Mouse (Mus musculus) skeletal muscle tissue, adult 2 months (tissue): Measurements from ENCODE around the gene Tmbim4.
"Not testable (repeated sequence)": the region's sequence is repeated elsewhere in the genome, so short reads cannot be mapped to it uniquely, and the experiment has no call there.

Experiments
- DNase-seq: peaks from one replicate; pipeline ENCODE4 v3.0.0-alpha.2; 2012; ENCODE audit warnings: low read depth, low spot score

Tmbim4 gene

GRCm38 (mm10) chr10:120197061-120197835, 4.1 kb upstream of the Tmbim4 start:
- DNase-seq, result no peak

DNA sequence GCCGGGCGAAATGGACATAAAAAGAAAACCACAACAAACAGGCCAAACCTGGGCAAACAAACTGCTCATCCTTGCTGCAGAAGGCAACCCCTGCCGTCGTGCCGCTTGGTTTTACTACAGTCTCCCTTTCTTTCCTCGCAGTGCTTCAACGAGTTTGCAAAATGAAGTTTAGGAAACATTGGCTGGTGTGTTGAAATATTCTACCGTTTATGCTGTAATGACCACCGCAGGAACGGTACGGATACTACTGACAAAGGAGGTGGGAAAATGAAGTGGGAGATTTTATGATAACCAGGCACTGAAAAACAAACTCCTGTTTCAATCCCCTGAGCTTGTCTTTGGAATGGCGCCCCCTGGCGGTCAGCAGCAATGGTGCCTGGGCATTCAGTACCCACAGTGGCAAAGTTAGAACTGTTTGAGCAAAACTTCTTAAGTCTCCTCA, 592 bp downstream of the Tmbim4 start, which contains the start of gene Irak3:
Gene Irak3, minus strand, starts transcription at position 170 of the 442 bp plus-strand sequence.
- DNase-seq, result peak; percentile 64

DNA sequence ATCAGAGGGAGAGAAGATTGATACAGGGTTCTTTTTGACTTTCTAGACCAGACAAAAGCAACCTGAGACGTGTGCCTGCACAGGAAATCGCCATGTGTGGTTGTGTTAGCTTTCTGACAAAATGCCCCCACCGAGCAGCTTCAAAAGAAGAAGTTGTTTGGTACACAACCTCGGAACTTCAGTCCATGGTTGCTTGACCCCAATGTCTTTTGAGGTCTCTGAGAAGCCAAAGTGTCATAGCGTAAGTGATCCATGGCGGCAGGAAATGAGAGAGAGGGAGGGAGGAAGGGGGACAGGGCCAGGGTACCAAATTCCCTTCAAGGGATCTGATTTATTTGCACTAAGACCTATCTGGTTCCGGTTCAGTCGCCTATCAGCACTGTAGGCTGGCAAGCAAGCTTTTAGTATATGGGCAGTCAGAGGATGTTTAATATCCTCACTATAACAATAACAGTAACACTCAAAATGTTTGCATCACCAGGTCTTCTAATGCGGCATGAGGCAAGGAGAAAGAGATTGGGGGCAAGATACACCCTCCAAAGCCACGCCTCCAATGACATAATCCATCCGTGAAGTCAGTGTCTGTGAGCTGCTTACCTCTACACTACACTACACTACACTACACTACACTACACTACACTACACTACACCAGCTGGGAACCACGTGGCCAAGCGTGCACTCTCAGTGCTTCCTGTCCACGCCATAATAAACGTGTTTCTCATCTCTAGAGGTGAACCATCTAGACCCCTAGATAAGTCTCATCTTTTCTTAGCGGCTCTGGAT, 1.3 kb downstream of the Tmbim4 start:
- DNase-seq, result no peak

DNA sequence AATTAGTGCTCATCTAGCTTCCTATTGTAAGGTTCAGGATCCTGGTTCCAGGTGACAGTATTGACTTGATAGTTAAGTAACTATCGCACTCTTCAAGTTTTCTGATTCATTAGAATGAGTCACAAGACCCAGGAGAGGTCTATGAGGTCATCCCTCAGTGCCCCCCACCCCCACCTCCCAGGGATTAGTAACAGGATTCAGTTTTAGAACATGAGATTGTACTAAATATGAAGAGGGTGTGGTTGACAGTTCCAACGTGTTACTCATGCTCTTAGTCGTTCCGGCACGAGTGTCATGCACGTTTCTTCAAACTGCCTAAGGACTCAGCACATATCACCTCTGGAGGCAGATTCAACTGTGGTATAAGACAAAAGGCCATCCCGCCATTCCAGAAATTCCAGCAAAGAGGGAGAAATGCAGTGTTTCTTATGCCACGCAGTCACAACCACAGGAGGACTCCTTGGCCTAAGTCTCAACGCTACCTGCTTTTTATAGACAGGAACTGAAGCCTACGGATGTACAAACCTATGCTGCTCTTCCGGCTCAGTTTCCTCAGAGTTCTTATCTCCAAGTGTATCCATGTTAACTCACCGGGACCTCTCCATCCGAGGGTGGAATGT, 3.3 kb downstream of the Tmbim4 start:
- peak; percentile 44 for DNase-seq

GRCm38 (mm10) chr10:120208015-120208414, 6.6 kb downstream of the Tmbim4 start:
- no peak for DNase-seq

DNA sequence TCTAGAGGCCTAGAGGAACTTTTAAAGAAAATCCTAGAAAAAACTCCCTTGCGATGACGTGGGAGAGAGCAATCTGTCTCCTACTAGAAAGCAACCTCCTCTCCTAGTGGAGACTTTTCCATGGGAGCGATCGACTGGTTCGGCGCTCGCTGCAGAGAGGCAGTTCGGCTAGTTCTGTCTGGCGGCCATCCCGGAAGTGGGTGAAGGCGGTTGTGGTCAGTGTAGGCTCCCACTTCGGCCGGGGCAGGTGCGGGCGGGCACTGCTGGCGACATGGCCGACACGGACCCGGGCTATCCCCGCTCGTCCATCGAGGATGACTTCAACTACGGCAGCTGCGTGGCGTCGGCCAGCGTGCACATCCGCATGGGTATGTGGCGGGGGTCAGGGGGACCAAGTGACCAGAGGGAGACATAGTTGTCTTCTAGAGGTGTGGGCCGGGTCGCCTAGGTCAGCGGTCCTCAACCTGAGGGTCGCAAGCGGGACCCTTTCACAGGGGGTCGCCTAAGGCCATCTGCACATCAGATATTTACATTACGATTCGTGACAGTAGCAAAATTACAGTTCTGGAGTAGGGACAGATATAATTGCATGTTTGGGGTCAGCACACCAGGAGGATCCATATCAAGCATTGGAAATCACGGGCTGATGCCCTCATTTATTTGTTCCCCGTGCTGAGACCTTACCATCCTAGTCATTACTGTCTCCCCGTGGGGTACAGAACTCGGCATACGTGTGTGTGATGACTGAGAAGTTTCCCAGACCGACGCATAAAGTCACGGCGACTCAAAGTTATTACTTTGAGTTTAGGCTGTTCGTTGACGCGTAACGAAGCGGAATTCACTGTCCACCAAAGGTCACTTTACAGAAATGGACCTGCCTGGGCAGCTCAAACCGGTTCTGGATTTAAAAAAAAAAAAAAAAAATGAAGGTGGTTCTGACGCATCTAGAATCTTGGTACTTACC, 7.5 kb downstream of the Tmbim4 start:
- DNase-seq, result peak; percentile 77

DNA sequence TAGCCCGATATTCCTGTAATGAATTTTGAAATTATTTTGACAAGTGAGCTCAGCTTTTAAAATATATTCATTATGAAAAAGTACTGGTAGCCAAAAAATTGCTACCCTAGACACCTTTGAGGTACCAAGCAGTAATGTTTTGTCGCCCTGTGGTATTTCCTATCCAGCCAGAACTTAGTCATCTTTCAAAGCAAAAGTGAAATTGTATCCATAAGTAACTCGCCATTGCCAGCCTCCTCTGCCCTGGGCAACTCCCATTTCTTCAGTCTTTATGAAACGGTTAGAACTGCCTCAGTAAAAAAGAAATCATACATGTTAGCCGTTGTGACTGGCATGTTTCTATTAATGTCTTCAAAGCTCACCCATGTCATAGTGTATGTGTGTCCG, 8.1 kb downstream of the Tmbim4 start:
- DNase-seq, result no peak

DNA sequence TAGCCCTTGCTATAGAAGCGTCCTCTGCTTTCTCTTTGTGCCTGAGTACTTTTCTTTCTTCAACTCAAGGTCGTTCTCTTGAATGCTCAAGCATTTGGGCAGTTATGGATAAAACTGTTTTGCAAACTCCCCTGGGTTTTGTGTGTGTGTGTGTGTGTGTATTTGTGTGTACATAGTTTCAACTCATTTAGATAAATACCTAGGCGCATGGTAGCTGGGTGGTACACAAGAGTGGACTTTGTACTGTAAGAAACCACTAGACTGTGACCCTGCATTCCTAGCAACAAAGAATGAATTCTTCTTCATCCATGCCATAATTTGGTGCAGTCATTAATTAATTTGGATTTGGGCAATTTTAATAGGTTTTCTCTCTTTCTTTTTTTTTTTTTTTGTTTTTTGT, 8.7 kb downstream of the Tmbim4 start:
- DNase-seq, result no peak

DNA sequence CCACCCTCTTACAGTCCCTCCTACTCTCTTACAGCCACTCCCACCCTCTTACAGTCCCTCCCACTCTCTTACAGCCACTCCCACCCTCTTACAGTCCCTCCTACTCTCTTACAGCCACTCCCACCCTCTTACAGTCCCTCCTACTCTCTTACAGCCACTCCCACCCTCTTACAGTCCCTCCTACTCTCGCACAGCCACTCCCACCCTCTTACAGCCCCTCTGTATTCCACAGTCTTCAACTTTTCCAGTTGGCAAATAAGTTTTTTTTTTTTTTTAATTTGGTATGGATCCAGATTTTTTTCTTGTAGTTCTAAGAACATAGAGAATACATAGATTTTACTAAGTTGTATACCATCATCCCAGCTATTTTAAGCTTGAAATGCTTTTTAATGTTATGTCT, 15.7 kb downstream of the Tmbim4 start:
- not testable (repeated sequence) for DNase-seq

DNA sequence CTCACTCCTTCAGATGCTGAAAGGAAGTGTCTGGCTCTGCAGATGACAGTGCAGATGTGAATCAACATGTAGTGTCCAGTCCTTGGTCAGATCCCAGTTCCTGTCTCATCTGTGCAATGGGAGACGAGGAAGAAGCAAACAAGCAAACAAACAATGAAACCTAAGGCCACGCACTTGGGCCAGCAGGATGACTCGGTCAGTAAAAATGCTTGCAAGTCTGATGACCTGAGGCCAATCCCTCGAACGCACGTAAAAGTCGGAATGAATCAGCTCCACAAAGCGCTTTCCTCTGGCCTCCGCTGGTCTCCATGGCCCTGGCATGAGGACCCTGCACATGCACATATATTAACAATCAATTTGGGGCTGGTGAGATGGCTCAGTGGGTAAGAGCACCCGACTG, 17.6 kb downstream of the Tmbim4 start:
- no peak for DNase-seq

DNA sequence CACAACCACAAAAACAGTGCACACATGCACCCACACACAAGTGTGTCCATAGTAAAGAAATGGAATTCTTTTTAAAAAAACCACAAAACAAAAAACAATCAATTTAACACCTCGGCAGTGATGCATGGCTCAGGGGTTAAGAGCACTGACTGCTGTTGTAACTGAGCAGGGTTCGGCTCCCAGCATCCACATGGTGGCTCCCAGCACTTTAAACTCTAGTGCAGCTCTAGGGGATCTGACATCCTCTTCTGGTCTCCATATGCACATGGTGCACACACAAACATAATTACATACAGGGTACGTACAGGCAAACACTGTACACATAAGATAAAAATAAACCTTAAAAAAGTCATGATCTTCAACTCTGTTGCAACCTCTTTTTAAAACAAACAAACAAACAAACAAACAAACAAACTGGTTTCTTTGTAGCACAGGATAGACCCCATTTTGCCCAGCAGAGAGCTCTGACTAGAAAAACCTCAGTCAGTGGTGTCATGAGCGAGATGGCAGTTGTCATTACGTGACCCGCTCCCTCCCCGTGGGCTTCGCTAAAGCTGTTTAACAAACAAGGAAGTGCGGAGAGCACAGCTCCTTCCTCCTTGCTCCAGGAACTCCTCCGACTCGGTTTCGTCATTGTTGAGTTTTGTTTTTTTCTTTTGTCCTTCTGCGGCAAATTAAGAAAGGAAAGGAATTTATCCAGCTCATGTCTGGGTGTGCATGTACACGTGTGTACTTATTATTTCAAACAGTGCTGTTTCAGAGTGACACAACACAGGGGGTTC, 18.4 kb downstream of the Tmbim4 start:
- DNase-seq, result no peak

DNA sequence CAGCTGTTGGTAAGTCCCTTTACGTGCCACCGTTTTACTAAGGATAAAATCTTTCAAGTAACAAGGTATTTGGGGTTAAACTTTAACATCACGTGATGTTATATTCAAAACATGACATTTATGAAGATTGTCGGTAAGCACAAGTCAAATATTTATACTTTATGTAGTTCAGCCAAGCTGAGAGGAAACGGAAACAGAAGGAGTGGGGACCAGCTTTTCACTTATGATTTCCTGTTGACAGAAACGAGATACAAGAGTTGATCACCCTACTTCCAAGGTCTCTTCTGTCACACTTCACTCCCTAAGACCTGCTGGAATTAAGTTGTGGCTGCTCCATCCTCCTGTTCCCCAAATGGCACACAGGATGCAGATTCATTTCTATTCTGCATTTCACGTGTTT, 19.4 kb downstream of the Tmbim4 start:
- no peak for DNase-seq

- DNase-seq, result peak; percentile 77
These were observed 25.7 kb downstream of the Tmbim4 start, which contains the start of gene Llph for GRCm38 (mm10) chr10:120226871-120227661. Gene Llph (plus strand): TSS chr10:120227070.

- DNase-seq, result peak; percentile 26
These were observed 30.3 kb downstream of the Tmbim4 start for GRCm38 (mm10) chr10:120231718-120232117.

GRCm38 (mm10) chr10:120233655-120234367, 32.4 kb downstream of the Tmbim4 start:
- peak; percentile 45 for DNase-seq

- DNase-seq, result no peak
These were observed 35.5 kb downstream of the Tmbim4 start for GRCm38 (mm10) chr10:120236855-120237254.

GRCm38 (mm10) chr10:120238241-120238640, 36.9 kb downstream of the Tmbim4 start:
- DNase-seq, result no peak

GRCm38 (mm10) chr10:120239476-120239875, 38.1 kb downstream of the Tmbim4 start:
- DNase-seq, result no peak

GRCm38 (mm10) chr10:120242421-120242820, 41.0 kb downstream of the Tmbim4 start:
- DNase-seq, result no peak
